Mouse (Mus musculus) spleen, adult 2 months (tissue): ENCODE results near the gene Npr3.

Experiments used
- CTCF ChIP-seq: fragments of 200-500 bp; IDR thresholded peaks from 2 replicates; pipeline ENCODE4 v1.5.1; 2011; ENCODE audit warnings: mild to moderate bottlenecking, inconsistent platforms; ENCODE audit not compliant: insufficient read depth, insufficient read length, insufficient replicate concordance; ENCODE audit errors: extremely low read depth
- POLR2A ChIP-seq: fragments of 200-500 bp; IDR thresholded peaks from 2 replicates; pipeline ENCODE4 v1.6.1; 2011; ENCODE audit warnings: low read depth, low read length, inconsistent platforms

DNA sequence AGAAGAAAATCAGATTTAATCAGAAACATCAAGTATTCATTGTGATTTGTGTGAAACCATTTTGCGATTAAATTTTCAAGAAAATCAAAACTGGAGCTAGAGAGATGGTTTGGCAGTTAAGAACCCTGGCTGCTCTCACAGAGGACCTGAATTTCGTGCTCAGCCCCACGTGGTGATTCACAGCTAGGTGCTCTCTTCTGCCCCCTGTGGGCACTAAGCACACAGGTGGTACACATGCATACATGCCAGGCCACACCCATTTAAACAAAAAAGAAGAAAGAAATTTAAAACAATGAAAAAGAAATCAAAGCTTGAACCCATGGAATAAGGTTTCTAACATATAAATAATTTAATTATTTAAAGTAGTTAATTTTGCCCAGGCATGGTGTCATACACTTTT lies 15.7 kb downstream of the Npr3 start:
- TF ChIP-seq CTCF (no peak), POLR2A (no peak)
